Mouse (Mus musculus): ENCODE results near the gene Phgr1. TPM values are rescaled to one million over a fixed set of nuclear protein-coding genes. Genes with fewer than 3 reads are reported as not detected.

Phgr1 gene
- not detected in 2 replicates for polyA plus RNA-seq (2014; fragmentation: Nextera tagmentation; extraction: Ambion mirVana)

GRCm38 (mm10) chr2:118772158-118772874 lies at the start of gene Phgr1:
TSS of gene Phgr1 (plus strand) at chr2:118772769.
- H3K36me3 ChIP-seq (ENCODE audit: control insufficient read depth, insufficient read depth, low read length), result no peaks in the 10 kb centered on the region
- H3K4me1 ChIP-seq (ENCODE audit: control insufficient read depth, insufficient read depth, low read length), result no peaks in the 10 kb centered on the region
- ATAC-seq (ENCODE audit: low read depth), result no peak
- no peaks in the 10 kb centered on the region for H3K27me3 ChIP-seq (ENCODE audit: control insufficient read depth, insufficient read depth, low read length)
- H3K9me3 ChIP-seq (ENCODE audit: control insufficient read depth, low read length), result no peaks in the 10 kb centered on the region
- H3K27ac ChIP-seq (ENCODE audit: low read depth, low read length), result no peak within 1 kb of the TSS
- H3K9ac ChIP-seq (replicated peaks; ENCODE audit: low read depth, low read length), result no peak within 1 kb of the TSS
- H3K4me3 ChIP-seq (ENCODE audit: low read depth, low read length), result no peak within 1 kb of the TSS
- no peak within 1 kb of the TSS for H3K4me2 ChIP-seq (ENCODE audit: low read depth, low read length)
- WGBS, result 83% methylated on average over 6 of the region's 6 CpGs

GRCm38 (mm10) chr2:118723693-118724486 lies 48.7 kb upstream of the Phgr1 start:
- Histone ChIP-seq H3K9me3 (ENCODE audit: control insufficient read depth, low read length) (no peaks in the 10 kb centered on the region), H3K27me3 (ENCODE audit: control insufficient read depth, insufficient read depth, low read length) (no peaks in the 10 kb centered on the region), H3K27ac (ENCODE audit: low read depth, low read length) (no peak overlapping the region), H3K36me3 (ENCODE audit: control insufficient read depth, insufficient read depth, low read length) (no peaks in the 10 kb centered on the region), H3K4me1 (ENCODE audit: control insufficient read depth, insufficient read depth, low read length) (no peaks in the 10 kb centered on the region), H3K4me3 (ENCODE audit: low read depth, low read length) (no peak overlapping the region), H3K9ac (replicated peaks; ENCODE audit: low read depth, low read length) (no peak overlapping the region), H3K4me2 (ENCODE audit: low read depth, low read length) (no peak overlapping the region)
- no peak for ATAC-seq (ENCODE audit: low read depth)
- WGBS, result 84% methylated on average over 15 of the region's 15 CpGs

- WGBS, result 84% methylated on average over 4 of the region's 4 CpGs
- Histone ChIP-seq H3K27me3 (ENCODE audit: control insufficient read depth, insufficient read depth, low read length) (no peaks in the 10 kb centered on the region), H3K9me3 (ENCODE audit: control insufficient read depth, low read length) (no peaks in the 10 kb centered on the region), H3K4me1 (ENCODE audit: control insufficient read depth, insufficient read depth, low read length) (no peaks in the 10 kb centered on the region), H3K4me3 (ENCODE audit: low read depth, low read length) (no peak overlapping the region), H3K4me2 (ENCODE audit: low read depth, low read length) (no peak overlapping the region), H3K9ac (replicated peaks; ENCODE audit: low read depth, low read length) (no peak overlapping the region), H3K36me3 (ENCODE audit: control insufficient read depth, insufficient read depth, low read length) (no peaks in the 10 kb centered on the region), H3K27ac (ENCODE audit: low read depth, low read length) (no peak overlapping the region)
- ATAC-seq (ENCODE audit: low read depth), result no peak
Measured at GRCm38 (mm10) chr2:118725511-118725910, 47.1 kb upstream of the Phgr1 start.

- no peak for ATAC-seq (ENCODE audit: low read depth)
- H3K27me3 ChIP-seq (ENCODE audit: control insufficient read depth, insufficient read depth, low read length), result no peaks in the 10 kb centered on the region
Measured at GRCm38 (mm10) chr2:118726873-118727272, 45.7 kb upstream of the Phgr1 start.

GRCm38 (mm10) chr2:118727911-118728310 lies 44.7 kb upstream of the Phgr1 start:
- Histone ChIP-seq H3K4me1 (ENCODE audit: control insufficient read depth, insufficient read depth, low read length) (no peaks in the 10 kb centered on the region), H3K27me3 (ENCODE audit: control insufficient read depth, insufficient read depth, low read length) (no peaks in the 10 kb centered on the region), H3K4me2 (ENCODE audit: low read depth, low read length) (no peak overlapping the region), H3K4me3 (ENCODE audit: low read depth, low read length) (no peak overlapping the region), H3K27ac (ENCODE audit: low read depth, low read length) (no peak overlapping the region), H3K9me3 (ENCODE audit: control insufficient read depth, low read length) (no peaks in the 10 kb centered on the region), H3K9ac (replicated peaks; ENCODE audit: low read depth, low read length) (no peak overlapping the region), H3K36me3 (ENCODE audit: control insufficient read depth, insufficient read depth, low read length) (no peaks in the 10 kb centered on the region)
- ATAC-seq (ENCODE audit: low read depth), result no peak
- WGBS, result 26% methylated on average over 9 of the region's 9 CpGs

More at GRCm38 (mm10) chr2:118726873-118727272, 45.7 kb upstream of the Phgr1 start:
- Histone ChIP-seq H3K9ac (replicated peaks; ENCODE audit: low read depth, low read length) (no peak overlapping the region), H3K27ac (ENCODE audit: low read depth, low read length) (no peak overlapping the region), H3K9me3 (ENCODE audit: control insufficient read depth, low read length) (no peaks in the 10 kb centered on the region), H3K4me3 (ENCODE audit: low read depth, low read length) (no peak overlapping the region), H3K4me1 (ENCODE audit: control insufficient read depth, insufficient read depth, low read length) (no peaks in the 10 kb centered on the region), H3K4me2 (ENCODE audit: low read depth, low read length) (no peak overlapping the region), H3K36me3 (ENCODE audit: control insufficient read depth, insufficient read depth, low read length) (no peaks in the 10 kb centered on the region)
- 89% methylated on average over 2 of the region's 2 CpGs for WGBS

- Histone ChIP-seq H3K36me3 (ENCODE audit: control insufficient read depth, insufficient read depth, low read length) (no peaks in the 10 kb centered on the region), H3K9me3 (ENCODE audit: control insufficient read depth, low read length) (no peaks in the 10 kb centered on the region), H3K27me3 (ENCODE audit: control insufficient read depth, insufficient read depth, low read length) (no peaks in the 10 kb centered on the region), H3K4me1 (ENCODE audit: control insufficient read depth, insufficient read depth, low read length) (no peaks in the 10 kb centered on the region), H3K4me3 (ENCODE audit: low read depth, low read length) (no peak within 1 kb of the TSS), H3K4me2 (ENCODE audit: low read depth, low read length) (no peak within 1 kb of the TSS), H3K27ac (ENCODE audit: low read depth, low read length) (no peak within 1 kb of the TSS), H3K9ac (replicated peaks; ENCODE audit: low read depth, low read length) (no peak within 1 kb of the TSS)
- ATAC-seq (ENCODE audit: low read depth), result no peak
- 23% methylated on average over 6 of the region's 7 CpGs for WGBS
Measured at GRCm38 (mm10) chr2:118728337-118728736, 44.2 kb upstream of the Phgr1 start, which contains the start of gene Plcb2. TSS of gene Plcb2 (minus strand) at chr2:118728438.

- Histone ChIP-seq H3K27ac (ENCODE audit: low read depth, low read length) (no peak overlapping the region), H3K4me1 (ENCODE audit: control insufficient read depth, insufficient read depth, low read length) (no peaks in the 10 kb centered on the region), H3K36me3 (ENCODE audit: control insufficient read depth, insufficient read depth, low read length) (no peaks in the 10 kb centered on the region), H3K9me3 (ENCODE audit: control insufficient read depth, low read length) (no peaks in the 10 kb centered on the region), H3K4me2 (ENCODE audit: low read depth, low read length) (no peak overlapping the region), H3K4me3 (ENCODE audit: low read depth, low read length) (no peak overlapping the region), H3K9ac (replicated peaks; ENCODE audit: low read depth, low read length) (no peak overlapping the region), H3K27me3 (ENCODE audit: control insufficient read depth, insufficient read depth, low read length) (no peaks in the 10 kb centered on the region)
- WGBS, result 48% methylated on average over 4 of the region's 4 CpGs
- ATAC-seq (ENCODE audit: low read depth), result no peak
Measured at GRCm38 (mm10) chr2:118729194-118729593, 43.4 kb upstream of the Phgr1 start.

- ATAC-seq (ENCODE audit: low read depth), result no peak
- Histone ChIP-seq H3K27me3 (ENCODE audit: control insufficient read depth, insufficient read depth, low read length) (no peaks in the 10 kb centered on the region), H3K9me3 (ENCODE audit: control insufficient read depth, low read length) (no peaks in the 10 kb centered on the region), H3K27ac (ENCODE audit: low read depth, low read length) (no peak overlapping the region), H3K36me3 (ENCODE audit: control insufficient read depth, insufficient read depth, low read length) (no peaks in the 10 kb centered on the region), H3K9ac (replicated peaks; ENCODE audit: low read depth, low read length) (no peak overlapping the region), H3K4me2 (ENCODE audit: low read depth, low read length) (no peak overlapping the region), H3K4me3 (ENCODE audit: low read depth, low read length) (no peak overlapping the region), H3K4me1 (ENCODE audit: control insufficient read depth, insufficient read depth, low read length) (no peaks in the 10 kb centered on the region)
- WGBS, result 26% methylated on average over 8 of the region's 8 CpGs
Measured at GRCm38 (mm10) chr2:118729816-118730621, 42.5 kb upstream of the Phgr1 start.

GRCm38 (mm10) chr2:118730622-118730915 lies 42.0 kb upstream of the Phgr1 start:
- Histone ChIP-seq H3K27me3 (ENCODE audit: control insufficient read depth, insufficient read depth, low read length) (no peaks in the 10 kb centered on the region), H3K4me2 (ENCODE audit: low read depth, low read length) (no peak overlapping the region), H3K27ac (ENCODE audit: low read depth, low read length) (no peak overlapping the region), H3K4me3 (ENCODE audit: low read depth, low read length) (no peak overlapping the region), H3K9ac (replicated peaks; ENCODE audit: low read depth, low read length) (no peak overlapping the region), H3K36me3 (ENCODE audit: control insufficient read depth, insufficient read depth, low read length) (no peaks in the 10 kb centered on the region), H3K9me3 (ENCODE audit: control insufficient read depth, low read length) (no peaks in the 10 kb centered on the region), H3K4me1 (ENCODE audit: control insufficient read depth, insufficient read depth, low read length) (no peaks in the 10 kb centered on the region)
- 13% methylated on average over 3 of the region's 3 CpGs for WGBS
- ATAC-seq (ENCODE audit: low read depth), result no peak
